Mouse (Mus musculus): ENCODE measurements around the gene Astn2.

Astn2 gene

DNA sequence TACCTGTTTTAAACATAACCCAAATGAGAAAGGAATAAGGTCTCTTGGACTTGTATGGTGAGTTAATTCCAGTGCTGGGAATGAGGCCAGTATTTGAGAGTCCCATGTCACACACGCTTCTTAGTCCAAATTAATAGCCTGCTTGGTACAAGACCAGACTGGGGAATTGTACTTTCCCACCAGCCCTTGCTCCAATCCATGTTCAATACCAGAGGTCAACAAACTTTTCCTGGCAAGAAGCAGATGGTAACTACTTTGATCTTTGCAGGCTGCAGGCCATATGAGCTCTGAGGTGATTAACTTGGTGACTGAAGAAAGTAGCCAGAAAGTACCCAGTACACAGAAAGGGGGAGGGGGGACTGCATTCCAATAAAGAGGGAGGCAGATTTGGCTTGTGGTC, 91.7 kb downstream of the Astn2 start:
- no peak for DNase-seq (ENCODE audit: low read depth, low spot score)

GRCm38 (mm10) chr4:66310315-66311020, 93.9 kb downstream of the Astn2 start:
- no peak for DNase-seq (ENCODE audit: low read depth, low spot score)

DNA sequence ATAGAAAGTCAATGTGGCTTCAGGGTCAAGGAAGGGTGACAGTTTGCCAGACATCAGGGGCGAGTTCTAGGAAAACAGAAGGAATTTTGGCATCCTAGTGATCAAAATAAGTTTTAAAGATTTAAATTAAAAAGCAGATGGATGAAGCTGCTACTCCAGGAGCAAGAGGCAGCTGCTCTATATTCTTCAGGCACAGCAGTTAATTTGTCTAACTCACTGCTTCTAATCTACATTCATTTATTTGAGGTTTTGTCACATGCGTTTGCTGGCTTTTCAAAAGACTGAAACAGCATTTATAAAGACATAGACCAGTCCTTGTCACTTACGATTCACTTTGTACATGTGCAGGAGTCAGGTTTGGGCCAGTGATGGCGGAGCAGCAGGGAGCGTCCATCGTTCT, 98.0 kb downstream of the Astn2 start:
- no peak for DNase-seq (ENCODE audit: low read depth, low spot score)

DNA sequence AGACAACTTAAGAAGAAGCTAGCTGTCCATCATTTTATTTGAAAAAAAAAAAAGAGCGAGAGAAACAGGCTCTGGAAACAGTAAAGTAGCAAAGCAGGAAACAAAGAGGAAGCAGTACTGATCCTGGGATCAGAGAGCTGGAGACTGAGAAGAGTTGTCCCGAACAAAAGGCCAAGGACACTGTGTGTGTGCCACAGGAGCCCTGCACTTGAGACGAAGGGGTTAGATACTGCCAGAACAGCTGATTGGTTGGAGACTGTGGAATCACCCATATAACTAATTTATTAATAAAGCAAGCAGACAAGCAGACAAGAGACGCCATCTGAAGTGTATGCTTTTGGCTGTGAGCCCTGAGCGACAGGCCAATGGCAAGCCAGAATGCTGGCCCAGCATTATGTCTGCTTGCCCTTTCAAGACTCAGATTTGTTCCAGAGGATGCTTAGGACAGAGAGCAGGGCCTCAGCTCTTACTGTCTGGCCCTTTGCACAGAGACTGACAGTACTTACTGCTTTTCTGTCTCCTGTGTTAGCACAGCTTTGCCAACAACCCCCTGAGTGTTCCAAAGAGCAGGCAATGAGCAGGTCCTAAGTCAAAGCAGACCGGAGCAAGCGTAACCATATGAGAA, 101.6 kb downstream of the Astn2 start:
- no peak for DNase-seq (ENCODE audit: low read depth, low spot score)

DNA sequence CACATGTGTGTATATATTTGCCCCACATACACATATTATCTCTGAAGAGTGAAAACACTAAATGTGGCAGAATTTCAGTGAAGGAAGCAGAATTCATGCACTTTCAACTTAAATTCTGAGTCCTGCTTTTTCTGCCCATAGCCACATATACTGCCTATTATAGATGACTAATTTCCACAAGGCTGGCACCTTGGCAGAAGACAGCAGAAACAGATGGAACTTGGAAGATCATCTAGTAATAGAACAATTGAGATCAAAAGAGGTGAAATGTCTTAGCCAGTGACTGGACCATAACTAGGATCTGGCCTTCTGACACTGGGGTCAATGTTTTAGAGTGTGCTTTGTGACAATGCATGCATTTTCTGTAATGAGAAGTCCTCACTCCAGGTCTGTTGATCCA, 119.4 kb downstream of the Astn2 start:
- DNase-seq (ENCODE audit: low read depth, low spot score): no peak

- no peak for DNase-seq (ENCODE audit: low read depth, low spot score)
These were observed 128.3 kb downstream of the Astn2 start for GRCm38 (mm10) chr4:66276096-66276495.

GRCm38 (mm10) chr4:66271550-66272117, 132.8 kb downstream of the Astn2 start:
- DNase-seq (ENCODE audit: low read depth, low spot score): no peak

DNA sequence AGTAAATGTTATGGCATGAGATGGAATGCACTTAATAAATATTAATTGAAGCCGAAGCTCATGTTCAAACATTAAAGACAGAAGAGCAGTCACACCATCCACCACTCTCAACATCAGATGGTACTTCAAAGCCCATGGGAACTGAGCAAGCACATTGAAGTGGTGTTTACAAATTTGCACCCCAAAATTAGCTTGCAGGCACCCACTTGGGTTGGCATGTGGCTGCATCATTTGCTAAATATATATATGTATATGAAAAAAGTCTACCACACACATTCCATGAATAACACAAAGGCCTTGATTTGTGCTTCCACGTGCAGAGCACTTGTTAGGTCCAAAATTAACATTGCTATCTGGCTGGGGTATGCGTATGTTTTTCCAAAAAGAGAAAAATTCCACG, 140.4 kb downstream of the Astn2 start:
- no peak for DNase-seq (ENCODE audit: low read depth, low spot score)

- DNase-seq (ENCODE audit: low read depth, low spot score): no peak
These were observed 143.1 kb downstream of the Astn2 start for GRCm38 (mm10) chr4:66261276-66261675.

DNA sequence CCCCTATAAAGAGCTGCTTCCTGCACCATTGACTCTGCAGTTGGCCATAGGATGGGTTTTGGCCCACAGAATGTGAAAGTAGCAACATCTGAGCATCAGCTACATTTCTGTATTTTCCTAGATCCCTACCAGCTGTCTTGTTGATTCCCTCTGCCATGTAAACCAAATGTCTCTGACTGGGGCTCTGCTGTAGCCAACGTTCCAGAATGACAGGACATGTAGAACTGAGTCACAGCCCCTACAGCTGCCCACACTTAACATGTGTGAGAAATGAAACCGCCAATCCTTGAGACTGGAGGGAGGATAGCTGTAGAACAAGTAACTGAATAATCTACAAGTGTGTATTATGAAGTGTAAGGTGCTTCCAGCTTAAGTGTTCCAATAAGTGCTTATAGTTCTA, 145.5 kb downstream of the Astn2 start:
- no peak for DNase-seq (ENCODE audit: low read depth, low spot score)

GRCm38 (mm10) chr4:66254695-66255492, 149.5 kb downstream of the Astn2 start:
- DNase-seq (ENCODE audit: low read depth, low spot score): no peak

- DNase-seq (ENCODE audit: low read depth, low spot score): no peak
These were observed 155.9 kb downstream of the Astn2 start for GRCm38 (mm10) chr4:66248521-66248920.

GRCm38 (mm10) chr4:66242683-66243082, 161.7 kb downstream of the Astn2 start:
- peak; percentile 3 for DNase-seq (ENCODE audit: low read depth, low spot score)

GRCm38 (mm10) chr4:66232799-66233198, 171.6 kb downstream of the Astn2 start:
- no peak for DNase-seq (ENCODE audit: low read depth, low spot score)

GRCm38 (mm10) chr4:66232350-66232749, 172.1 kb downstream of the Astn2 start:
- DNase-seq (ENCODE audit: low read depth, low spot score): no peak

DNA sequence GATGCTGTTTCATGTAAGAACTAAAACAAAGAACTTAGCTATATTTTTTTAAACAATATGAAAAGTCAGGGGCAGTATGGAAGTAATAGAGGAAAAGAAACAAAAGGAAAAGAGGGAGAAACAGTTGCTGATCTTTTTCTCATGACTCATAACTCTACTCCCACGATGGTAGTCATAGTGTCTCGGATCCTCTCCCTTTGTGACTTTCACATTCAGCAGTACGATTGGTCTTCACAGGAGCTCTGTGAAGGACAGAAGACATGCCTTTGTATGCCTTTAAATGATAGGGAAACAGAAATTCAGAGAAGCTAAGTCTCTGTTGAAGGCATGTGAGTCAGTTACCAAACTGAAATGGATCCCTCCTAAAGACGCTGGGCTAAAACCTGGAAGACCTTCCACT, 173.7 kb downstream of the Astn2 start:
- peak; percentile 1 for DNase-seq (ENCODE audit: low read depth, low spot score)

- DNase-seq (ENCODE audit: low read depth, low spot score): no peak
These were observed 181.7 kb downstream of the Astn2 start for GRCm38 (mm10) chr4:66222602-66223317.

- DNase-seq (ENCODE audit: low read depth, low spot score): no peak
These were observed 189.2 kb downstream of the Astn2 start for GRCm38 (mm10) chr4:66215170-66215618.

GRCm38 (mm10) chr4:66189636-66190035, 214.8 kb downstream of the Astn2 start:
- DNase-seq (ENCODE audit: low read depth, low spot score): no peak

DNA sequence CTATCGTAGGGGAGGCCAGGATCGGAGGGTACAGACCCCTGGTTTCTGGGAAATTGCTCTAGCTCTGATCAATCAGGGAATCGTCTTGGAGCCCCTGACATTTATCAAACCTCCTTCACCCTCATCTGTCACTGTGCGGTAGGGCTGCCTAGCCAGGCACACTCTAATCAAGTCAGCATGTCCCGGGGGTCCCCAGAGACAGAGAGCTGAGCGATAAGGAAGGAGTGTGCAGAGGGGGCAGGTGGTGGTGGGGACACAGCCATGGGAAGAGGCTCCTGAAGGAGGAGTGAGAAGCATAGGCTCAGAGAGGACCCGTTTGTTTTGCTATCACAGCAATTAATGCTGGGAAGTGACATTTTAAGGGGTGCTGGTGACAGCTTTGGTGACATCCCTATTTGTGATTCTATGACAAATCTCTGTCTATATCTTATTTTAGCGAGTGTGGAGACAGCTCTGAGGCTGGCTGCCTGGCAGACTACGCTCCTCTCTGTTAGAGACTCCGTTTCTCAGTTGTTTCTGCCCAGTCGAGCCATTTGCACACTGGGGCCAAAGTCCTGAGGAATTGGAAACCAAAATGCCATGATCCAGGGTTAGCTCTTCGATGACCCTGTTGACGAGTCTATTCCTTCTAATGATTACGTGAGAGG, 228.4 kb downstream of the Astn2 start:
- DNase-seq (ENCODE audit: low read depth, low spot score): no peak

DNA sequence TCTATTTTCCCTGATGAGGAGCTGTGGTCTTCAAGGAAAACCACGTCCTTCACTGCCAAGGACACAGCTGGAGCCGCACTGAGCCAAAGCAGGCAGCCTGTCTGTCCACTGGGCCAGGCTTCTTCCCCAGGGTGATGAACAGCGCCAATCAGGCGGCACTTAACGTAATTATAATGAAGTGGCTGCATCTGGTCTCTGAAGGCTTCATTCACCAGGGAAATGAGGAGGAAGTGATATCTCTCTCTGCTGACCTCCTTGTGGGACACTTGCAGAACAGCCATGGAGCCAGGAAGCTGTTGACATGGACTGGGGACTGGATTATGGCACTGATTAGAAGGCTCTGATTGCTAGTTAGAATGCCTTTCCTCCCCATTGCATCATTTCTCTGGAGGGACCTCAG, 232.8 kb downstream of the Astn2 start:
- no peak for DNase-seq (ENCODE audit: low read depth, low spot score)

Data from 3T3-L1 (cell line).